22 mouse cellular contexts compared by ENCODE assay signal in genomic region chr3:58240775-58241174, GRCm38 (mm10).
DNase-seq lines count a peak whose midpoint lies in the region; ATAC-seq and TF ChIP-seq lines count a peak whose summit lies in the region.
"Had no signal": no experiment of that assay in that cellular context is flagged by ENCODE, and none has a peak within 500 bp of the region (broad histone marks: within the 10 kb centered on the region; RNA-seq: fewer than 3 reads in every experiment).

No protein-coding gene starts in this region.

- TF ChIP-seq EP300 in stomach, postnatal 0 days (optimal IDR thresholded peaks at IDR 0.05) = no peak

- TF ChIP-seq CTCF in forebrain, postnatal 0 days (IDR thresholded peaks at IDR 0.05; ENCODE audit: low read depth) = no peak
- TF ChIP-seq CTCF in stomach, postnatal 0 days (IDR thresholded peaks at IDR 0.05; ENCODE audit: low read depth) = no peak

- no peak overlapping the region for H3K4me3 ChIP-seq in forebrain, postnatal 0 days (ENCODE audit: low read depth, low read length)
- no peak overlapping the region for H3K4me3 ChIP-seq in forebrain, embryonic 12.5 days (replicated peaks)
- no peak overlapping the region for H3K4me3 ChIP-seq in kidney, embryonic 16.5 days (ENCODE audit: low read length)
- H3K4me3 ChIP-seq in stomach, postnatal 0 days (ENCODE audit: low read depth, low read length) = no peak overlapping the region
- H3K4me3 ChIP-seq: embryonic facial prominence, embryonic 15.5 days; erythroblast, embryonic 14.5 days; forebrain, embryonic 10.5 days; forebrain, embryonic 15.5 days; heart, adult 2 months; heart, embryonic 15.5 days had no signal

- no peak overlapping the region for H3K9ac ChIP-seq in forebrain, postnatal 0 days
- no peak overlapping the region for H3K9ac ChIP-seq in forebrain, embryonic 12.5 days
- no peak overlapping the region for H3K9ac ChIP-seq in kidney, embryonic 16.5 days (replicated peaks; ENCODE audit: low read length)
- no peak overlapping the region for H3K9ac ChIP-seq in stomach, postnatal 0 days (ENCODE audit: low read length)
- H3K9ac ChIP-seq: embryonic facial prominence, embryonic 15.5 days; forebrain, embryonic 15.5 days; heart, embryonic 15.5 days; hindbrain, embryonic 14.5 days had no signal

- ATAC-seq in forebrain, postnatal 0 days = peak; percentile 53; the same call in 1 of the 2 replicates
- ATAC-seq in forebrain, embryonic 12.5 days (ENCODE audit: low FRiP score) = no peak
- ATAC-seq in kidney, embryonic 16.5 days (ENCODE audit: low FRiP score, low TSS enrichment) = no peak
- no peak for ATAC-seq in stomach, postnatal 0 days (ENCODE audit: low FRiP score, low TSS enrichment)
- ATAC-seq: forebrain, embryonic 15.5 days had no signal

- no peaks in the 10 kb centered on the region for H3K4me1 ChIP-seq in forebrain, postnatal 0 days (ENCODE audit: insufficient read depth)
- no peaks in the 10 kb centered on the region for H3K4me1 ChIP-seq in forebrain, embryonic 12.5 days
- H3K4me1 ChIP-seq in kidney, embryonic 16.5 days (ENCODE audit: insufficient read depth, low read length) = peaks cover 5% of the 10 kb centered on the region
- no peaks in the 10 kb centered on the region for H3K4me1 ChIP-seq in stomach, postnatal 0 days (replicated peaks; ENCODE audit: control insufficient read depth, insufficient read depth)
- H3K4me1 ChIP-seq: embryonic facial prominence, embryonic 15.5 days; forebrain, embryonic 15.5 days; heart, embryonic 15.5 days had no signal

- H3K36me3 ChIP-seq in forebrain, postnatal 0 days (ENCODE audit: insufficient read depth) = no peaks in the 10 kb centered on the region
- no peaks in the 10 kb centered on the region for H3K36me3 ChIP-seq in forebrain, embryonic 12.5 days (replicated peaks)
- no peaks in the 10 kb centered on the region for H3K36me3 ChIP-seq in kidney, embryonic 16.5 days (ENCODE audit: insufficient read depth, low read length)
- no peaks in the 10 kb centered on the region for H3K36me3 ChIP-seq in stomach, postnatal 0 days (ENCODE audit: control insufficient read depth, insufficient read depth, low read length)
- H3K36me3 ChIP-seq: embryonic facial prominence, embryonic 15.5 days; forebrain, embryonic 10.5 days; forebrain, embryonic 15.5 days; heart, embryonic 15.5 days had no signal

- H3K27ac ChIP-seq in forebrain, postnatal 0 days (ENCODE audit: low read depth, low read length) = no peak overlapping the region
- no peak overlapping the region for H3K27ac ChIP-seq in forebrain, embryonic 12.5 days
- H3K27ac ChIP-seq in kidney, embryonic 16.5 days (ENCODE audit: low read length) = no peak overlapping the region
- no peak overlapping the region for H3K27ac ChIP-seq in stomach, postnatal 0 days (replicated peaks)
- H3K27ac ChIP-seq: embryonic facial prominence, embryonic 15.5 days; forebrain, embryonic 10.5 days; forebrain, embryonic 15.5 days; heart, adult 2 months; heart, embryonic 15.5 days; hindbrain, embryonic 14.5 days had no signal

- WGBS in forebrain, postnatal 0 days = 70% methylated on average over 4 of the region's 4 CpGs
- WGBS in forebrain, embryonic 12.5 days = 81% methylated on average over 4 of the region's 4 CpGs
- WGBS in kidney, embryonic 16.5 days = 87% methylated on average over 4 of the region's 4 CpGs
- 61% methylated on average over 4 of the region's 4 CpGs for WGBS in stomach, postnatal 0 days

- no peaks in the 10 kb centered on the region for H3K9me3 ChIP-seq in forebrain, postnatal 0 days (ENCODE audit: low read length)
- no peaks in the 10 kb centered on the region for H3K9me3 ChIP-seq in forebrain, embryonic 12.5 days
- no peaks in the 10 kb centered on the region for H3K9me3 ChIP-seq in kidney, embryonic 16.5 days (ENCODE audit: low read length)
- H3K9me3 ChIP-seq in stomach, postnatal 0 days (ENCODE audit: control insufficient read depth, low read length) = no peaks in the 10 kb centered on the region
- H3K9me3 ChIP-seq: embryonic facial prominence, embryonic 15.5 days; forebrain, embryonic 10.5 days; forebrain, embryonic 15.5 days; heart, embryonic 15.5 days had no signal

- no peak for DNase-seq in forebrain, postnatal 0 days
- peak; percentile 7 to 61 for DNase-seq in layer of hippocampus, adult 18-20 months (ENCODE audit: low spot score in 2 of 2)
- DNase-seq in layer of hippocampus, adult 9-11 months = peak; percentile 32
- no peak for DNase-seq in stomach, postnatal 0 days (ENCODE audit: low spot score)
- no peak for DNase-seq in right cerebral cortex, adult 18-20 months
- DNase-seq: adrenal gland, postnatal 14 days; B cell, adult 2 months; cerebellum, adult 18-20 months; cerebellum, postnatal 10 days; embryo, embryonic 11 days; gastrocnemius, postnatal 10 days; heart, adult 2 months; heart, postnatal 14 days had no signal

- H3K27me3 ChIP-seq in forebrain, postnatal 0 days (ENCODE audit: insufficient read depth, low read length) = no peaks in the 10 kb centered on the region
- no peaks in the 10 kb centered on the region for H3K27me3 ChIP-seq in forebrain, embryonic 12.5 days
- H3K27me3 ChIP-seq in kidney, embryonic 16.5 days (ENCODE audit: insufficient read depth, low read length) = no peaks in the 10 kb centered on the region
- no peaks in the 10 kb centered on the region for H3K27me3 ChIP-seq in stomach, postnatal 0 days (ENCODE audit: control insufficient read depth, insufficient read depth, low read length)
- H3K27me3 ChIP-seq: embryonic facial prominence, embryonic 15.5 days; forebrain, embryonic 15.5 days; heart, embryonic 15.5 days had no signal

- H3K4me2 ChIP-seq in forebrain, postnatal 0 days (ENCODE audit: low read depth) = no peak overlapping the region
- H3K4me2 ChIP-seq in forebrain, embryonic 12.5 days = no peak overlapping the region
- H3K4me2 ChIP-seq in kidney, embryonic 16.5 days (replicated peaks; ENCODE audit: low read depth, low read length) = no peak overlapping the region
- no peak overlapping the region for H3K4me2 ChIP-seq in stomach, postnatal 0 days (replicated peaks; ENCODE audit: low read depth)
- H3K4me2 ChIP-seq: embryonic facial prominence, embryonic 15.5 days; forebrain, embryonic 15.5 days; heart, embryonic 11.5 days; heart, embryonic 15.5 days; hindbrain, embryonic 14.5 days had no signal

Comparison
In these comparisons a context has a peak if more than half of its experiments do, and no peak if none do; other contexts are left out.
1. DNase-seq: peak in layer of hippocampus, adult 18-20 months (2 of 2) and layer of hippocampus, adult 9-11 months (single experiment); none in forebrain, postnatal 0 days (single experiment), stomach, postnatal 0 days (single experiment) and right cerebral cortex, adult 18-20 months (single experiment).